Mouse (Mus musculus) Patski (cell line): Measurements from ENCODE around the gene Rnft2. TPM values are rescaled to one million over a fixed set of nuclear protein-coding genes. Genes with fewer than 3 reads are reported as not detected.

Experiments
- ATAC-seq: fragments of 100-300 bp; one replicate; pipeline ENCODE4 v1.8.0; 2021
- CTCF ChIA-PET: fragments of 350-600 bp; sonication (Branson Sonifier 250); formaldehyde crosslinking; loops from one replicate; lab custom pipeline; 2022; ENCODE audit warnings: inconsistent platforms; lab: Charles Lee
- POLR2A ChIA-PET: fragments of 350-600 bp; sonication (Branson Sonifier 250); formaldehyde crosslinking; loops from one replicate; lab custom pipeline; 2022; ENCODE audit warnings: antibody characterized with exemption, inconsistent platforms; lab: Charles Lee
- DNase-seq: peaks from one replicate; pipeline ENCODE4 v3.0.0-alpha.2; 2011; ENCODE audit warnings: low read depth, low spot score
- H3K27me3 ChIP-seq: fragments of 371-371 bp; one replicate; pipeline ENCODE4 v1.5.1; 2021
- CTCF ChIP-seq: fragments of 100-300 bp; IDR thresholded peaks from one replicate; pipeline ENCODE4 v1.5.1; 2021
- in situ Hi-C: fragments of 300-500 bp; cut with MboI; formaldehyde crosslinking; loops from 3 replicates; pipeline ENCODE4 v1.11.1; 2018; ENCODE audit warnings: low pct_unique_long_range_greater_than_20kb, mixed read lengths
- polyA plus RNA-seq: library from polyadenylated mRNA; unstranded; gene quantifications from one replicate; pipeline ENCODE4 v1.2.3, GENCODE M21; 2021

Gene Rnft2
- polyA plus RNA-seq, 1 experiment from 2014 or later = 5.5 TPM

GRCm38 (mm10) chr5:118256981-118257380 lies 12.1 kb upstream of the Rnft2 start:
- H3K27me3 ChIP-seq = no peaks in the 10 kb centered on the region
- POLR2A ChIA-PET = no interaction called here
- CTCF ChIA-PET = no interaction called here
- TF ChIP-seq CTCF = no peak
- in situ Hi-C loops = loop anchor here (25.0 kb wide), 1 partner anchor 1430 kb away; no protein-coding TSS in a partner anchor
- ATAC-seq = no peak
- no peak for DNase-seq

GRCm38 (mm10) chr5:118253551-118253950 lies 8.6 kb upstream of the Rnft2 start:
- no peak for DNase-seq
- ChIA-PET POLR2A (interaction anchor here (0.9 kb wide), 1 partner anchor 40 kb away, joined by 3 read pairs; no protein-coding TSS in a partner anchor), CTCF (no interaction called here)
- in situ Hi-C loops = loop anchor here (25.0 kb wide), 1 partner anchor 1434 kb away; no protein-coding TSS in a partner anchor
- ATAC-seq = no peak
- no peak for TF ChIP-seq CTCF
- no peaks in the 10 kb centered on the region for H3K27me3 ChIP-seq

- ATAC-seq (no peak), DNase-seq (no peak)
- no peaks in the 10 kb centered on the region for H3K27me3 ChIP-seq
- CTCF ChIA-PET = no interaction called here
- TF ChIP-seq CTCF = no peak
- in situ Hi-C loops = loop anchor here (25.0 kb wide), 1 partner anchor 1436 kb away; no protein-coding TSS in a partner anchor
- POLR2A ChIA-PET = no interaction called here
Measured at GRCm38 (mm10) chr5:118250987-118251386, 6.1 kb upstream of the Rnft2 start.

- in situ Hi-C loops = no loop called here
- CTCF ChIA-PET = no interaction called here
- no peak for DNase-seq
- no peak for TF ChIP-seq CTCF
- no peak for ATAC-seq
- POLR2A ChIA-PET = no interaction called here
- H3K27me3 ChIP-seq = no peaks in the 10 kb centered on the region
Measured at GRCm38 (mm10) chr5:118247378-118247777, 2.5 kb upstream of the Rnft2 start.

GRCm38 (mm10) chr5:118245606-118246308 lies 841 bp upstream of the Rnft2 start:
- DNase-seq = no peak
- TF ChIP-seq CTCF = no peak
- H3K27me3 ChIP-seq = no peaks in the 10 kb centered on the region
- in situ Hi-C loops = no loop called here
- peak; percentile 3 for ATAC-seq
- CTCF ChIA-PET = no interaction called here
- POLR2A ChIA-PET = no interaction called here

- ChIA-PET POLR2A (interaction anchor here (0.7 kb wide), 1 partner anchor 54 kb away, joined by 3 read pairs; no protein-coding TSS in a partner anchor), CTCF (no interaction called here)
- H3K27me3 ChIP-seq = no peaks in the 10 kb centered on the region
- no peak for ATAC-seq
- DNase-seq = no peak
- TF ChIP-seq CTCF = no peak
- in situ Hi-C loops = no loop called here
Measured at GRCm38 (mm10) chr5:118239671-118240070, 5.2 kb downstream of the Rnft2 start.

GRCm38 (mm10) chr5:118236891-118237290 lies 8.0 kb downstream of the Rnft2 start:
- in situ Hi-C loops = no loop called here
- DNase-seq (no peak), ATAC-seq (no peak)
- POLR2A ChIA-PET = interaction anchor here (0.6 to 0.7 kb wide), 2 partner anchors 573 to 1210 kb away, joined by 3 read pairs; no protein-coding TSS in a partner anchor
- H3K27me3 ChIP-seq = no peaks in the 10 kb centered on the region
- CTCF ChIA-PET = no interaction called here
- TF ChIP-seq CTCF = no peak

GRCm38 (mm10) chr5:118230071-118230611 lies 14.8 kb downstream of the Rnft2 start:
- H3K27me3 ChIP-seq = no peaks in the 10 kb centered on the region
- in situ Hi-C loops = no loop called here
- TF ChIP-seq CTCF = no peak
- ATAC-seq (no peak), DNase-seq (no peak)
- POLR2A ChIA-PET = no interaction called here
- CTCF ChIA-PET = no interaction called here

GRCm38 (mm10) chr5:118223142-118223757 lies 21.7 kb downstream of the Rnft2 start:
- no peak for TF ChIP-seq CTCF
- in situ Hi-C loops = no loop called here
- POLR2A ChIA-PET = no interaction called here
- ATAC-seq = no peak
- CTCF ChIA-PET = no interaction called here
- no peaks in the 10 kb centered on the region for H3K27me3 ChIP-seq
- DNase-seq = no peak

GRCm38 (mm10) chr5:118217410-118217809 lies 27.5 kb downstream of the Rnft2 start:
- ATAC-seq (no peak), DNase-seq (no peak)
- TF ChIP-seq CTCF = no peak
- no peaks in the 10 kb centered on the region for H3K27me3 ChIP-seq
- in situ Hi-C loops = no loop called here
- ChIA-PET POLR2A (interaction anchor here (0.5 kb wide), 1 partner anchor 240 kb away, joined by 3 read pairs; no protein-coding TSS in a partner anchor), CTCF (no interaction called here)
